ENCODE assay signal across 9 mouse cellular contexts in the genomic region with DNA sequence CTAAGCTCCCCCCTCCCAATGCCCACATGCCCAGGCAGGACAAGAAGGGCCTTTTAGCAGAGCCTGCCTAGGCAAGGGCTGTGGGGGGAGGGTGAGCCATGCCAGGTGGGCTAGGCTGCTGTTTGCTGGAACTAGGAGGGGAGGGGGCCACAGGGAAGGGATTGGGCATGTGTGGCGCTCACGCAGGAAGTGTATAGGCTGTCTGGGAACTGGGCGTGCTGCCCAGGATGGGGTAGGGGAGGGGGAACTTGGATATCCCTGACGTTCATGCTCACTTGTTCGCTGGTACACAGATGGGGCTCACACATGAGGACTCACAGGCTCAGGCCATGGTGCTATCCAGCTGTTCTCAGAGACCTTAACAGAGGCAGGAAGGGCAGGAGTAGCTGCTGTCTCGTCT. TPM values are rescaled to one million over a fixed set of nuclear protein-coding genes. Genes with fewer than 3 reads are reported as not detected.
DNase-seq lines count a peak whose midpoint lies in the region; ATAC-seq lines count a peak whose summit lies in the region.
"Had no signal": no experiment of that assay in that cellular context is flagged by ENCODE, and none has a peak within 500 bp of the region (broad histone marks: within the 10 kb centered on the region; RNA-seq: fewer than 3 reads in every experiment).

No protein-coding gene starts in this region.

- H3K4me1 ChIP-seq in neural tube, embryonic 12.5 days: peaks cover 31% of the 10 kb centered on the region

- peak overlapping the region; percentile 14; the same call in 1 of the 2 replicates for H3K4me2 ChIP-seq in neural tube, embryonic 12.5 days (replicated peaks)

- H3K4me3 ChIP-seq in neural tube, embryonic 12.5 days: no peak overlapping the region

- H3K9ac ChIP-seq in neural tube, embryonic 12.5 days: no peak overlapping the region

- H3K9me3 ChIP-seq in neural tube, embryonic 12.5 days: no peaks in the 10 kb centered on the region

- DNase-seq in cerebellum, postnatal 10 days: peak; percentile 84 to 92
- DNase-seq in urinary bladder, postnatal 14 days (ENCODE audit: low spot score): peak; percentile 51
- DNase-seq in urinary bladder, postnatal 25 days (ENCODE audit: low spot score): no peak
- DNase-seq in layer of hippocampus, postnatal 36 days: peak; percentile 74 to 76
- no peak for DNase-seq in spleen, postnatal 10 days (ENCODE audit: low spot score in 2 of 2)
- DNase-seq in T-cell, adult 2 months (ENCODE audit: low spot score): no peak

- 51% methylated on average over 6 of the region's 6 CpGs for WGBS in neural tube, embryonic 12.5 days

- ATAC-seq in cerebellum, adult (ENCODE audit: insufficient number of reproducible peaks, low FRiP score, low TSS enrichment): no peak
- ATAC-seq in neural tube, embryonic 12.5 days (ENCODE audit: low FRiP score, low read depth): peak; percentile 71; the same call in 1 of the 2 replicates

- H3K36me3 ChIP-seq in neural tube, embryonic 12.5 days: no peaks in the 10 kb centered on the region

- peaks cover 22% of the 10 kb centered on the region; the same call in 1 of the 2 replicates for H3K27me3 ChIP-seq in neural tube, embryonic 12.5 days (replicated peaks)

- H3K27ac ChIP-seq in neural tube, embryonic 12.5 days: no peak overlapping the region
- H3K27ac ChIP-seq: macrophage had no signal

RNA-seq across cellular contexts. Expression of a gene that starts 3.5 kb away (rescaled TPM):
- 10 to 100 TPM; 18.0 to 19.7 TPM for total RNA-seq in layer of hippocampus, postnatal 36 days (2021)
- polyA plus RNA-seq in neural tube, embryonic 12.5 days (2016; fragmentation: Nextera tagmentation; extraction: Ambion mirVana): 5.3 and 5.8 TPM in 2 replicates
- polyA plus RNA-seq: macrophage had no signal

RNA-seq across cellular contexts. Expression of a gene that starts 3.8 kb away (rescaled TPM):
- total RNA-seq in layer of hippocampus, postnatal 36 days (2021): not detected
- not detected in 2 replicates for polyA plus RNA-seq in neural tube, embryonic 12.5 days (2016; fragmentation: Nextera tagmentation; extraction: Ambion mirVana)
- polyA plus RNA-seq: macrophage had no signal

RNA-seq across cellular contexts. Expression of a gene that starts 59.9 kb away (rescaled TPM):
- total RNA-seq in layer of hippocampus, postnatal 36 days (2021): 1 to 10 TPM; 9.1 to 9.2 TPM
- polyA plus RNA-seq in neural tube, embryonic 12.5 days (2016; fragmentation: Nextera tagmentation; extraction: Ambion mirVana): 5.6 and 6.5 TPM in 2 replicates

Comparison
In these comparisons a context has a peak if more than half of its experiments do, and no peak if none do; other contexts are left out.
1. DNase-seq: peak in cerebellum, postnatal 10 days (2 of 2), urinary bladder, postnatal 14 days (single experiment) and layer of hippocampus, postnatal 36 days (2 of 2); none in urinary bladder, postnatal 25 days (single experiment), spleen, postnatal 10 days (0 of 2) and T-cell, adult 2 months (single experiment).